Mouse (Mus musculus): ENCODE results near the gene Phospho1. TPM values are rescaled to one million over a fixed set of nuclear protein-coding genes. Genes with fewer than 3 reads are reported as not detected.

Gene Phospho1
- polyA plus RNA-seq, 2 experiments: 2.5 to 35.5 TPM

DNA sequence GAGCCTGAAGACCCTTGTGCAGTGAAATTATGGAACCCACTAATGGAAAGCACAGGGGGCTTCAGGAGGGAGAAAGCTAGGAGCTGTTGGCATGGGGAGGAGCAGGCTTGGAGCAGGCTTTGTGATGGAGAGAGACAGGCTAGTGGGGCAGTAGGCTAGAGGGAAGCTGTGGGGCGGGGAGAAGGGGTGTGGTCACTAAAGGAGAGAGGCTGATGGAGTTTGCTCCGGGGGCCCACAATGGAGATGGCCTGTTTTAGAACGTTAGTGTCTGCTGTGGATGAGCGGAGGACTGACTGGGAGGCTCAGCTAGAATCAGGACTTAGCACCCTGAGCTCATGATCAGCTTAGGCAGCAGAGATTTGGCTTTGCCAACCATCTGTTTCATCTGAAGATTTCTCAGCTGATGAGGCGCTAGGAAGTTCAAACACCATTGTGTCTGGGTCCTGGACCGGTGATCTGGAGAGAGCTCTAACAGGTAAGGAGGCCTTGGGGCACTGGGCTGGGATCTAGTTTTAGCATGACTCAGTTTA, 19.2 kb downstream of the Phospho1 start:
- H3K27me3 ChIP-seq (ENCODE audit: control insufficient read depth, insufficient read depth, low read length): no peaks in the 10 kb centered on the region
- no peak overlapping the region for H3K4me2 ChIP-seq (replicated peaks; ENCODE audit: low read depth, low read length, severe bottlenecking)
- H3K4me1 ChIP-seq (ENCODE audit: control insufficient read depth, insufficient read depth, low read length): peaks cover 6% of the 10 kb centered on the region; the same call in 1 of the 2 replicates
- ATAC-seq (ENCODE audit: low FRiP score, low read depth) (no peak), DNase-seq (ENCODE audit: low spot score) (no peak)
- H3K9me3 ChIP-seq (ENCODE audit: control insufficient read depth, low read length): no peaks in the 10 kb centered on the region
- H3K4me3 ChIP-seq (replicated peaks; ENCODE audit: low read length): no peak overlapping the region
- no peak for TF ChIP-seq POLR2A (IDR thresholded peaks at IDR 0.05; ENCODE audit: borderline replicate concordance, extremely low read depth, insufficient read depth, insufficient read length)
- H3K9ac ChIP-seq (ENCODE audit: low read depth, low read length, severe bottlenecking): no peak overlapping the region
- H3K27ac ChIP-seq (replicated peaks; ENCODE audit: low read depth, low read length): no peak overlapping the region
- H3K36me3 ChIP-seq (ENCODE audit: control insufficient read depth, insufficient read depth, low read length): no peaks in the 10 kb centered on the region
- WGBS: 57% methylated on average over 6 of the region's 6 CpGs

GRCm38 (mm10) chr11:95844935-95845334, 20.6 kb downstream of the Phospho1 start:
- Histone ChIP-seq H3K27me3 (ENCODE audit: control insufficient read depth, insufficient read depth, low read length) (no peaks in the 10 kb centered on the region), H3K9ac (ENCODE audit: low read depth, low read length, severe bottlenecking) (no peak overlapping the region), H3K9me3 (ENCODE audit: control insufficient read depth, low read length) (no peaks in the 10 kb centered on the region), H3K36me3 (ENCODE audit: control insufficient read depth, insufficient read depth, low read length) (no peaks in the 10 kb centered on the region), H3K4me1 (ENCODE audit: control insufficient read depth, insufficient read depth, low read length) (peaks cover 6% of the 10 kb centered on the region; the same call in 1 of the 2 replicates), H3K4me2 (replicated peaks; ENCODE audit: low read depth, low read length, severe bottlenecking) (no peak overlapping the region), H3K27ac (replicated peaks; ENCODE audit: low read depth, low read length) (no peak overlapping the region), H3K4me3 (replicated peaks; ENCODE audit: low read length) (no peak overlapping the region)
- WGBS: 69% methylated on average over 4 of the region's 4 CpGs
- ATAC-seq (ENCODE audit: low FRiP score, low read depth): no peak
- TF ChIP-seq POLR2A (IDR thresholded peaks at IDR 0.05; ENCODE audit: borderline replicate concordance, extremely low read depth, insufficient read depth, insufficient read length): no peak
- no peak for DNase-seq (ENCODE audit: low spot score)

DNA sequence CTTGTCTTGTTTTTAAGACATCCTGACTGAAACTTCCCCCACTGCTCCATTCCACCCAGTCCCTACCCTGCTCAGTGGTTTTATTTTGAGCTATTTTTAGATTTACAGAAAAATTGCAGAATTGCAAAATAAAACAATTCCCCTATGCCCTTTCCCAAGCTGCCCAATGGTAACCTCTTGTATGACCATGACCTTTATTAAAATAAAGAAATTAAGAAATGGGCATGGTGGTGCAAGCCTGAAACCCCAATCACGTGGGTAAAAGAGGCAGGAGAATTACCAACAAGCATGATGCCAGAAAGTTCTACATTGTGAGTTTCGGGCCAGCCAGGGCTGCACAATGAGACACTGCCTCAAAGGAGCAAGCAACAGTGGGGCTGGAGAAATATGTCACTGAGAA, 26.6 kb downstream of the Phospho1 start:
- Histone ChIP-seq H3K9ac (ENCODE audit: low read depth, low read length, severe bottlenecking) (no peak overlapping the region), H3K27me3 (ENCODE audit: control insufficient read depth, insufficient read depth, low read length) (no peaks in the 10 kb centered on the region), H3K27ac (replicated peaks; ENCODE audit: low read depth, low read length) (no peak overlapping the region), H3K36me3 (ENCODE audit: control insufficient read depth, insufficient read depth, low read length) (no peaks in the 10 kb centered on the region), H3K4me3 (replicated peaks; ENCODE audit: low read length) (no peak overlapping the region), H3K4me2 (replicated peaks; ENCODE audit: low read depth, low read length, severe bottlenecking) (no peak overlapping the region), H3K9me3 (ENCODE audit: control insufficient read depth, low read length) (no peaks in the 10 kb centered on the region), H3K4me1 (ENCODE audit: control insufficient read depth, insufficient read depth, low read length) (no peaks in the 10 kb centered on the region)
- no peak for ATAC-seq (ENCODE audit: low FRiP score, low read depth)
- TF ChIP-seq POLR2A (IDR thresholded peaks at IDR 0.05; ENCODE audit: borderline replicate concordance, extremely low read depth, insufficient read depth, insufficient read length): no peak
- DNase-seq (ENCODE audit: low spot score): no peak
- WGBS: 75% methylated on average over 2 of the region's 2 CpGs

GRCm38 (mm10) chr11:95853684-95854083, 29.4 kb downstream of the Phospho1 start:
- no peak overlapping the region for H3K9ac ChIP-seq (ENCODE audit: low read depth, low read length, severe bottlenecking)
- H3K27me3 ChIP-seq (ENCODE audit: control insufficient read depth, insufficient read depth, low read length): no peaks in the 10 kb centered on the region
- H3K4me2 ChIP-seq (replicated peaks; ENCODE audit: low read depth, low read length, severe bottlenecking): no peak overlapping the region
- no peak overlapping the region for H3K4me3 ChIP-seq (replicated peaks; ENCODE audit: low read length)
- DNase-seq (ENCODE audit: low spot score): no peak
- H3K4me1 ChIP-seq (ENCODE audit: control insufficient read depth, insufficient read depth, low read length): no peaks in the 10 kb centered on the region
- 64% methylated on average over 5 of the region's 5 CpGs for WGBS
- no peak overlapping the region for H3K27ac ChIP-seq (replicated peaks; ENCODE audit: low read depth, low read length)
- H3K36me3 ChIP-seq (ENCODE audit: control insufficient read depth, insufficient read depth, low read length): no peaks in the 10 kb centered on the region
- no peaks in the 10 kb centered on the region for H3K9me3 ChIP-seq (ENCODE audit: control insufficient read depth, low read length)
- no peak for ATAC-seq (ENCODE audit: low FRiP score, low read depth)
- TF ChIP-seq POLR2A (IDR thresholded peaks at IDR 0.05; ENCODE audit: borderline replicate concordance, extremely low read depth, insufficient read depth, insufficient read length): no peak

DNA sequence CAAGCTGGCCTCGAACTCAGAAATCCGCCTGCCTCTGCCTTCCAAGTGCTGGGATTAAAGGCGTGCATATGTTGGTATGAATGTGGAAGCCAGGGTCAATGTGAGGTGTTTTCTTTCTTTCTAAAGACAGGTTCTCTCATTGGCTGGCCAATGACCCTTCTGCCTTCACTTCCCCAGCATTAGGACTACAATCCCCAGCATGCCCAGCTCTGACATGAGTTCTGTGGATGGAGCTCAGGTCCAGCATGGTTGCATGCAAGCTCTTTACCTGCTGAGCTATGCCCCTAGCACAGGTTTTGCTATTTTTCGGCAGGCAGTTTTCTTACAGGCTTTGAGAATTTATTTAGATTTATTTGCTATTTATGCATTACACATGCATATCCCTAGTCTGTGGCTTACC, 33.0 kb downstream of the Phospho1 start:
- Histone ChIP-seq H3K36me3 (ENCODE audit: control insufficient read depth, insufficient read depth, low read length) (no peaks in the 10 kb centered on the region), H3K4me1 (ENCODE audit: control insufficient read depth, insufficient read depth, low read length) (peaks cover 6% of the 10 kb centered on the region; the same call in 1 of the 2 replicates), H3K4me3 (replicated peaks; ENCODE audit: low read length) (no peak overlapping the region), H3K4me2 (replicated peaks; ENCODE audit: low read depth, low read length, severe bottlenecking) (no peak overlapping the region), H3K27me3 (ENCODE audit: control insufficient read depth, insufficient read depth, low read length) (no peaks in the 10 kb centered on the region), H3K27ac (replicated peaks; ENCODE audit: low read depth, low read length) (no peak overlapping the region), H3K9me3 (ENCODE audit: control insufficient read depth, low read length) (no peaks in the 10 kb centered on the region), H3K9ac (ENCODE audit: low read depth, low read length, severe bottlenecking) (no peak overlapping the region)
- DNase-seq (ENCODE audit: low spot score) (no peak), ATAC-seq (ENCODE audit: low FRiP score, low read depth) (no peak)
- TF ChIP-seq POLR2A (IDR thresholded peaks at IDR 0.05; ENCODE audit: borderline replicate concordance, extremely low read depth, insufficient read depth, insufficient read length): no peak
- WGBS: 75% methylated on average over 4 of the region's 4 CpGs
